Mouse (Mus musculus): ENCODE data around the gene En2.

The En2 gene

DNA sequence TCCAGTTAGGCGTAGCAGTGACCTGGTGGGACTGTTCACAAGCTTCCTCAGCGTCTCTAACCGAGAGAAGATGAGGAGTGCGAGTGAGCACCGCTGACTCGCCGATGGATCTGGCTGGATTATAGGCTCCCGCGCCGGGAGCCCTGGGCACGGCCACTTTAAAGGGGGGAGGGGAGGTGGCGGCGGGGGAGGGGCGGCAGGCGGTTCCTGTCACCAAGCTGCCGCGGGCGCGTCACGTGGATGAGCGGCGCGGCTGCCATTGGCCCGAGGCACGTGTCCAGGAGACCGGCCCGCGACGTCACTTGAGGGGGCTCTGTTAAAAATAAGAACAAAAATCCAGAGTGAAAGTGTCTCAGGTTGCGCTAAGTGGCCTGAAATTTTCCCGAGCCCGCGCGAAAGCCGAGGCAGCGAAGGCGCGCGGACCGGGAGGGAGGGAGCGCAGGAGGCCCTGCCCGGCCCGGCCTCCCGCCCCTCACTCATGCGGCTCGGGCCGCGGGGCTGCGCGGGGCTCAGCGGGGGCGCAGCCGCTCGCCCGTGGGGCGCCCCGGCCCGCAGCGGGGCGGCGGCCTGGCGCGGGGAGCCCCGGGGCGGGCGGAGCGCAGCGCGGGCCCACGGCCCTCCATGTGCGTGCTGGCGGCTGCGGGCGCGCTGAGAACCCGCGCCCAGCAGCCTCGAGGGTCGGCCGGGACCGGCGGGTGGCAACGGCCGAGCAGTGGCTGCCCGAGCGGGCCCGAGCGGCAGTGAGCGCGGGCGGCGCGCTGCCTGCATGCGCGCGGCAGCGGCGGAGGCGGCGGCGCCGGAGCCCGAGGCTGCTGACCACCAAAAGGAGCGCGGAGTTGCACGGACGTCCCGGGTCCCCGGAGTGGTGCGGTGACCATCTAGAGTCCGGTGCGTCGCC, at the start of gene En2:
Gene En2, plus strand, starts transcription at position 337 of the 898 bp plus-strand sequence.
- DNase-seq = no peak

DNA sequence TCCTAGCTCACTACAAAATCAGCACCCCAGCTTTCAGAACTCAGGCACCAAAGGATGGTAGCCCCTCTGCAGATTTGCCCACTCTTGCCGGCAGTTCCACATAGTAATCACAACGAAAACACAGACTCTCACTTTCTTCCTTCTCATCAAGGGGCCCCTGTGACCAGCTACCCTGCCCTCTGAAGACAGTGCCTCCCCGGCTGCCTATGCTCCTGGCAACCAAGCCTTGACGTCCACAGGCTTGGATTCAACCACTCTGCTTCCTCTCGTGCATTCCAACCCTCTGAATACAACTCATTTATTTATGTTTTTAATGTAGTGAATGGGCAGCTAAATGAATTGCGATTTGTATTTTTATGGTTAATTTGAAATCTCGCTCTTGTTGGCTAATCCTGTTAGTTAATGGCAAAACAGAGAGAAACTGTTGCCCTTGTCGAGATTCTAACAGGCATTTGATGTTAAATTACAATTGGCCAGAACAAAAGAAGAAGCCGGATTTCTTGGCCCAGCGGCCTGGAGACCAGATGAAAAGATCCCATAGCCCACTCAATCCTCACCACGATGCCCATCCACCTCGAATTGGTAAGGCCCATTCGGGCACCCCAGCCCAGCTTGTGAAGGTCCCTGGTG, 48.1 kb upstream of the En2 start:
- no peak for DNase-seq

- peak; percentile 35 to 47 for DNase-seq
These were observed 47.5 kb upstream of the En2 start for GRCm38 (mm10) chr5:28117882-28118530.

GRCm38 (mm10) chr5:28118531-28118925, 47.0 kb upstream of the En2 start:
- DNase-seq = no peak

GRCm38 (mm10) chr5:28119576-28119975, 45.9 kb upstream of the En2 start:
- no peak for DNase-seq

DNA sequence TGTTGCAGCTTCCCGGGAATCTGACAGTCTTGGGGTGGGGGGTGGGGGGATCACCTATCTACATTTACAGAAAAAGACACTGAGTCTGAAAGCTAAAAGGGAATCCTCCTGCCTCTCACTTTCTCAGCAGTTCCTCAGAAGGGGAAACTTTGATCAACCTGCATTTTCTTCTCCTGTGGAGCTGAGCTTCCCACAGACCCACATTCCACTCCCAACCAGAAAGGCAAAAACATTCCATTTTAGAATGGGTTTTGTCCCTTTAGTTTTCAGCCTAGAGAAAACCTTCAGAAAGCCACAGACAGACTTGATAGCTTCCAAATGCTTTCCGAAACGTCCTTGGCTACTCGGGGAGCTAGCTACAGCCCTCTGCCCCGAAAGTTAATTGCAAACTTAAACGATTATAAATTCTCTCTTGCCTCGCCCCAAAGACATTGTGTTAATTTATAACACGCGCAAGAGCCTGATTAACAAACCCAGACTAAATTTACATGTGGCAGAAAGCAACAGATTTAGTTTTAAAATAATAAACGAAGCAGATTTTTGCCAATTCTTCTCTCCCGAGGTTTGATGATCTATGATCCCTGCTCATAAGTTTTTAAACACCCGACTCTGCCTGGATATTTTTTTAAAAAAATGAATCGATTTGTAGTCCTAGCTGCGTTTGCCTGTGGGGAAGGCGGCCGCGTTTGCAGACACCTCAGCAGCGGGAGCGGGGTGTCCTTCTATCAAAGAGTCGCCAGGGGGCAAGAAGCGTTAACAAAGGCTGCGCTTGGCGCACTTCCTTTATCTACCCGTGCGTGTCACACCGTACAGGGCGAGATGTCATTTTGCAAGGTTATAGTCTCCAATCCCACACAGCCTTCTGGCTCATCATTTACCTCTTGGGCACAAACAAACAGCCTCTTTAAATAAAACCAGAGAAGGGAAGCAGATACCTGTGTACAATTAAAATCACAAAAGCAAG, 42.7 kb upstream of the En2 start:
- peak; percentile 48 to 56 for DNase-seq

DNA sequence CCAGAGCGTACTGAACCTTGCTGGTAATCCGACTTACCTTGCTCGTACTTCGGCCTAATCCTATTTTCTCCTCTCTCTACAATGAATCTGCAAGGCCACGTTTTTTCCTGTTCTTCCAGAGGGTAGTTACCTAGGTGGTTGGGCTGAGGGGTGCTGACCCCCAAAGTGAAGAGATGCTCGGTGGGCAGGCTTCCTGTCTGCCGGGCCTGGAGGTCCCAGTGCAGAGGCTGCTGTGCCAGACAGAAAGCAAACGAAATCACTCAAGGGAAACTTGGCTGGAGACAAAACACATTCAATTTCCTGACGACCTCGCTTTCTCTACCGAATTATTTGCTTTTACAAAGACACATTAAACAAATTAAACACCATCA, 42.1 kb upstream of the En2 start:
- DNase-seq = no peak

- no peak for DNase-seq
These were observed 40.9 kb upstream of the En2 start for GRCm38 (mm10) chr5:28124321-28125230.

GRCm38 (mm10) chr5:28128851-28129250, 36.6 kb upstream of the En2 start:
- peak in 1 of 2 experiments; percentile 40 for DNase-seq

DNA sequence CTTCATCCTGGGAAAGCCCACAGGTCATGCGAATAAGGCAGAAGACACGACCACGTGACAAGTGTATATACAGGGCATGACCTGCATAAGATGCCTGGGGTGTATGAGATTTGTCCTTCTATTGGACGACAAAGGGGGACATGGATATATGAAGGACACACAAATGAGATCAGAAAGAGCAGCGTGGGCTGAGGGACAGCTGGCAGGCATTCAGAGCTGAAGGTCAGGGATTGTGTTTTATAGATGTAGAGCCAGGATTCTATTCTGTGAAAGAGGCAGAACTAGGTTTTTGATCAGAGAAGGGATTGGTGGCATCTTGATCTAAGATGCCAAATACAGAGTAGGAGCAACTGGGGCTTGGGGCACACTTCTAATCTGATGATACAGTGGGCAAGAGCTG, 33.3 kb upstream of the En2 start:
- no peak for DNase-seq

GRCm38 (mm10) chr5:28136438-28136837, 29.1 kb upstream of the En2 start:
- DNase-seq = no peak

- DNase-seq = no peak
These were observed 20.9 kb upstream of the En2 start for GRCm38 (mm10) chr5:28144555-28144954.

- no peak for DNase-seq
These were observed 19.5 kb upstream of the En2 start for GRCm38 (mm10) chr5:28146018-28146417.

DNA sequence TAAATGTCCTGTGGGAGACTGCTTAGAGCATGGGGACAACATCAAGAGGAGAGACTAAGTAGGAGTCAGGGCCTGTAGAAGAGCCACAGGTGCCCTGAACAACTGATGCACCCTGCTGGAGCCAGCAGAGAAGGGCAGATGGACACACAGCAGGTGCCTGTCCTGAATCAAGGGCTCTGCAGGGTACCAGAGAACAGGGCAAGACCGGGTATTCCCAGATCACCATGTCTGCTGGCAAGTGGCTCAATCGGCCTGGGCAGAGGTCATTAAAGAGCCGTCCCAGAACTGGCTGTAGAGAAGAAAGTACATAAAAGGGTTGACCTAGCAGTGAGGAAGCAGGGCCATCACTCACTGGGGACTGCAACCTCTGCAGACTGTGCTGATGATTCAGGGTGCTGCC, 17.0 kb upstream of the En2 start:
- DNase-seq = no peak

DNA sequence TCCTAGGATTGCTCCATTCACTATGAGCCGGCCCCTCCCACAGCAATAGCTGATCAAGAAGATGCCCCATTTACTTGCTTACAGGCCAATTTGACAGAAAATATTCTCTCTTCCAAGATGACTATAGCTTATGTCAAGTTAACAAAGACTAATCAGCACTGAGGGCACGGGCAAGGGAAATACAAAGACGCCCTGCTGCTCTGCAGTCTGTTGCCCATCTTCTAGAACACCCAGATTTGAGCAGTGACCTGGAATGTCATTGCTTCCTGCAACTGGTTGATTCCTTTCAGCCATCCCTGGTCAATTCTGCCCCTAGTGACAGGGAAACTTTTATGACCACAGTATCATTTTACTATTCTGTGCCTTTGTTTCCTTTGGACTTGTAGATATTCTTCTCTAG, 16.1 kb upstream of the En2 start:
- DNase-seq = no peak

- no peak for DNase-seq
These were observed 8.3 kb upstream of the En2 start for GRCm38 (mm10) chr5:28157044-28157730.

GRCm38 (mm10) chr5:28157781-28158180, 7.7 kb upstream of the En2 start:
- DNase-seq = no peak

- no peak for DNase-seq
These were observed 7.0 kb upstream of the En2 start for GRCm38 (mm10) chr5:28158308-28159071.

DNA sequence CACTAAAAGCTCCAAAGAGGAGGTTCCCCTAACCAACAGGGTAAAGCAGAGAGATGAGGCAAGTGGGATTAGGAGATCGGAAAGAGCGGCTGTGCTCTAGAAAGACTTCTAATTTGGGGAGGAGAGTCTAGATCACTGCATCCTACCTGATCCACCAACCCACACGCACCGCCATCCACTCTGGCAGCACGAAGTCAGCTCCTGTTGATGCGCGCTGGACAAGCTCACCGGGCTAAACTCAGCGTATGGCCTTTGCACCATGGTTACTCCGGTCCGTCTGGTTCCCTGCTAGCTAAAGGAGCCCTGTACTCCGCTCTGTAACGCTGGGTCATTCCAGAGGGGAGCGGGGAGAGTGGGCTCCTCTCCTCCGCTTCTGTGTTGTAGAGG, 6.4 kb upstream of the En2 start:
- DNase-seq = no peak

DNA sequence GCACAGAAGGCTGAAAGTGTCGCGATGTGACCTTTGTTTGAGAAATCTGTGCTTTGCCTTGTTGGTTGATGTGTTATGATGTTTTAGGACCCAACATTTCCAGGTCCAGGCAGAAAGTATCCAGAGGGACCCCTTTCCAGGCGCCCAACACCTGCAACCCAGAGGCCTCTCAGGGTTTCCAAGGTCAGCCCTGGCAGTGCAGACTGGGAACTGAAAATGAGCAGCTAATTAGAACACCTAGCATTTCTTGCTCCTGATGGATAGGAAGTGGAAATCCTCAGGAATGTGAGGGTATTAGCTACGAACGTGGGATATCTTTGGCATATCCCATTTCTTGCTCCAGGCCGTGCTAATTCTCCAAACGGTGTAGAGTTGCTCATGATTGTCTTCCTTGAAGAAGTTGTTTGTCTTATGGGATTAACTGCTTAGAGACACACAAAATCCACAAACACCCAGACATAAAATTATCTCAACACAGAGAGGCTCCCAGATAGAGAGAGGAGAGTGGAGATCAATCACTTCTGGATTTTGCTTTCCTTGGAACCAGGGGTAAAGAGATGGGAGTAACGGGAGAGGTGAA, 5.5 kb upstream of the En2 start:
- no peak for DNase-seq
